Mouse (Mus musculus) kidney, adult 8-10 months (tissue): ENCODE measurements at regions not wholly inside any gene's neighbourhood (a gene's known extent, or its start where the extent isn't known, plus 50 kb on each side); places are given as distances from the start of the nearest gene placed in this dataset.
"Not testable (repeated sequence)": the region's sequence is repeated elsewhere in the genome, so short reads cannot be mapped to it uniquely, and the experiment has no call there.

Experiments
- DNase-seq, 2 experiments: peaks; one replicate each; pipeline ENCODE4 v3.0.0; 2022

GRCm38 (mm10) chr3:83416536-83416935, 288.8 kb downstream of the Dchs2 start:
- peak in 1 of 2 experiments; percentile 18 for DNase-seq

- DNase-seq, result no peak
These were observed 296.5 kb downstream of the Dchs2 start for GRCm38 (mm10) chr3:83424267-83424666.

- DNase-seq, result no peak
These were observed 301.6 kb downstream of the Dchs2 start for GRCm38 (mm10) chr3:83429376-83429775.

GRCm38 (mm10) chr3:83446154-83446667, 318.5 kb downstream of the Dchs2 start:
- no peak for DNase-seq

GRCm38 (mm10) chr3:83450662-83451061, 315.5 kb upstream of the Sfrp2 start:
- DNase-seq, result no peak

GRCm38 (mm10) chr3:83451317-83451716, 314.8 kb upstream of the Sfrp2 start:
- DNase-seq, result no peak

GRCm38 (mm10) chr3:83453462-83453861, 312.7 kb upstream of the Sfrp2 start:
- DNase-seq, result no peak

GRCm38 (mm10) chr3:83458450-83458849, 307.7 kb upstream of the Sfrp2 start:
- DNase-seq, result no peak

- DNase-seq, result no peak
These were observed 286.9 kb upstream of the Sfrp2 start for GRCm38 (mm10) chr3:83479251-83479650.

GRCm38 (mm10) chr3:83480176-83480575, 285.9 kb upstream of the Sfrp2 start:
- no peak for DNase-seq

- DNase-seq, result no peak
These were observed 279.9 kb upstream of the Sfrp2 start for GRCm38 (mm10) chr3:83486192-83486716.

GRCm38 (mm10) chr3:83495584-83495983, 270.5 kb upstream of the Sfrp2 start:
- DNase-seq, result peak in 1 of 2 experiments; percentile 34

- DNase-seq, result no peak
These were observed 262.2 kb upstream of the Sfrp2 start for GRCm38 (mm10) chr3:83503901-83504300.

- no peak for DNase-seq
These were observed 249.5 kb upstream of the Sfrp2 start for GRCm38 (mm10) chr3:83516614-83517013.

GRCm38 (mm10) chr3:83517914-83518635, 248.0 kb upstream of the Sfrp2 start:
- no peak for DNase-seq

- DNase-seq, result no peak
These were observed 235.8 kb upstream of the Sfrp2 start for GRCm38 (mm10) chr3:83530243-83530847.

GRCm38 (mm10) chr3:83536624-83537023, 229.5 kb upstream of the Sfrp2 start:
- DNase-seq, result not testable (repeated sequence)

- DNase-seq, result no peak
These were observed 228.9 kb upstream of the Sfrp2 start for GRCm38 (mm10) chr3:83537231-83537630.

- no peak for DNase-seq
These were observed 228.4 kb upstream of the Sfrp2 start for GRCm38 (mm10) chr3:83537711-83538110.

GRCm38 (mm10) chr3:83538898-83539297, 227.2 kb upstream of the Sfrp2 start:
- no peak for DNase-seq

GRCm38 (mm10) chr3:83540997-83541932, 224.9 kb upstream of the Sfrp2 start:
- DNase-seq, result no peak

GRCm38 (mm10) chr3:83552516-83553139, 213.5 kb upstream of the Sfrp2 start:
- DNase-seq, result no peak
